Mouse (Mus musculus): ENCODE measurements at regions not wholly inside any gene's neighbourhood (a gene's known extent, or its start where the extent isn't known, plus 50 kb on each side); places are given as distances from the start of the nearest gene placed in this dataset.

GRCm38 (mm10) chr4:34336971-34337797 is 213.6 kb upstream of the Akirin2 start:
- no peaks in the 10 kb centered on the region for H3K36me3 ChIP-seq (ENCODE audit: insufficient read depth, low read length)
- H3K4me3 ChIP-seq (replicated peaks; ENCODE audit: low read length) = no peak overlapping the region
- peaks cover 9% of the 10 kb centered on the region; the same call in 1 of the 2 replicates for H3K9me3 ChIP-seq (ENCODE audit: low read length)
- H3K27me3 ChIP-seq (ENCODE audit: insufficient read depth, low read length) = no peaks in the 10 kb centered on the region
- no peak for TF ChIP-seq NANOG (IDR thresholded peaks at IDR 0.05; ENCODE audit: borderline replicate concordance, low read length)
- no peak for TF ChIP-seq POU5F1 (IDR thresholded peaks at IDR 0.05; ENCODE audit: borderline replicate concordance, low read length)
- no peak for TF ChIP-seq CTCF (conservative IDR thresholded peaks at IDR 0.05; ENCODE audit: low read length)
- H3K4me1 ChIP-seq (replicated peaks; ENCODE audit: low read depth, low read length) = peaks cover 7% of the 10 kb centered on the region

GRCm38 (mm10) chr4:34337852-34338251 is 212.9 kb upstream of the Akirin2 start:
- Histone ChIP-seq H3K4me1 (replicated peaks; ENCODE audit: low read depth, low read length) (peaks cover 7% of the 10 kb centered on the region), H3K36me3 (ENCODE audit: insufficient read depth, low read length) (no peaks in the 10 kb centered on the region), H3K4me3 (replicated peaks; ENCODE audit: low read length) (no peak overlapping the region), H3K9me3 (ENCODE audit: low read length) (peaks cover 13% of the 10 kb centered on the region; the same call in 1 of the 2 replicates), H3K27me3 (ENCODE audit: insufficient read depth, low read length) (no peaks in the 10 kb centered on the region)
- TF ChIP-seq CTCF (conservative IDR thresholded peaks at IDR 0.05; ENCODE audit: low read length) = no peak
- TF ChIP-seq NANOG (IDR thresholded peaks at IDR 0.05; ENCODE audit: borderline replicate concordance, low read length) = no peak

DNA sequence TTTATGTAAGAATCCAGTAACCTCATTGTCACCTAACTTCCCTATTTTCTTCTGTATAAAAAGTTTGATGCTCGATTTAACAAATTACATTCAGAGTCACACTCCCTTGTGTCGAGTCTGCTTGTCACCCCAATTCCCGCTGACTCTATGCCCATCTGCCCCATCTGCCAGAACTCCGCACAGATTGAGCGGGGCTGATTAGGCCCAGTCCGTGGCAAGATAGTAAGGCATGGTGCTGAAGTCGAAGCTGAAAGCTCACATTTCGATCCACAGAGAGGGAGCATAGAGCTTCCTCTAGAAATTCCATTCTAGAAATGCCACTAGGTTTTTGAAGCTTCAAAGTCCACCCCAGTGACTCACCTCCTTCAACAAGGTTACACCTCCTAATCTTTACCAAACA is 210.7 kb upstream of the Akirin2 start:
- H3K27me3 ChIP-seq (ENCODE audit: insufficient read depth, low read length) = no peaks in the 10 kb centered on the region
- no peaks in the 10 kb centered on the region for H3K36me3 ChIP-seq (ENCODE audit: insufficient read depth, low read length)
- H3K4me1 ChIP-seq (replicated peaks; ENCODE audit: low read depth, low read length) = peaks cover 7% of the 10 kb centered on the region
- TF ChIP-seq CTCF (conservative IDR thresholded peaks at IDR 0.05; ENCODE audit: low read length) (no peak), POU5F1 (IDR thresholded peaks at IDR 0.05; ENCODE audit: borderline replicate concordance, low read length) (no peak), NANOG (IDR thresholded peaks at IDR 0.05; ENCODE audit: borderline replicate concordance, low read length) (no peak)
- peaks cover 17% of the 10 kb centered on the region; the same call in 1 of the 2 replicates for H3K9me3 ChIP-seq (ENCODE audit: low read length)
- no peak overlapping the region for H3K4me3 ChIP-seq (replicated peaks; ENCODE audit: low read length)

DNA sequence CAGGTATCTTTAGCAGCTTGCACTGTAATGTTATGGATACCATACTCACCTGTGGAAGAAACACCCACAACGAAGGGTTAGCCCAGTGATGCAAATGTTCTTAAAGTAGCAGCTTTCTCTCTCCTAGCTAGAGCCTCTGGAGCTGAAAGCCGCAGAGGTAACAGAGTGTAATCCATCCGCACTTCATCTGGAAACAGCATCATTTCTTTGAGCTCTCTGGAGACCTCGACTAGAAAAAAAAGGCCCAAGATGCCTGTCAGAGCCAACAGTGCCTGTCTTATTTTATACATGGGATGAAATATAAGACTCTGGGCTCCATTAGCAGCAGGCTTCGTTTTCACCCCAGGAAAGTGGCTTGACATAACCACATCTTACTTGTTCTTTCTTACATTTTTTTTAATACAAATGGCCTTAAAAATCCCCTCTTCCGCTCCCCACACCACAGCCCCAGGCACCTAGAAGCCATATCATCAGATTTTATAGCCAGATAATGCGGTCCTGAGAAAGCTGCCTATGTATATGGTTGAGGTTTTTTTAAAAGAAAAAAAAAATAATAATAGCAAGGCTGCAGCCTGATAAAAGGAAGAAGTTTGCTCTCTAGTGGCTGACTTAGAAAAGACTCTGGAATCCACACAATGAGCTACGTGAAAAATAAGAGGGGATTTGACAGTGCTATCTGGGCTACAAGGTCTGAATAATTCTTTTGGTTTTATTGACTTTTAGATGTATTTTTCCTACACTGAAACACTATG is 179.3 kb upstream of the Akirin2 start:
- no peaks in the 10 kb centered on the region for H3K27me3 ChIP-seq (ENCODE audit: insufficient read depth, low read length)
- no peaks in the 10 kb centered on the region for H3K36me3 ChIP-seq (ENCODE audit: insufficient read depth, low read length)
- no peak overlapping the region for H3K4me3 ChIP-seq (replicated peaks; ENCODE audit: low read length)
- H3K4me1 ChIP-seq (replicated peaks; ENCODE audit: low read depth, low read length) = no peaks in the 10 kb centered on the region
- H3K9me3 ChIP-seq (ENCODE audit: low read length) = peaks cover 5% of the 10 kb centered on the region; the same call in 1 of the 2 replicates
- TF ChIP-seq POU5F1 (IDR thresholded peaks at IDR 0.05; ENCODE audit: borderline replicate concordance, low read length) (no peak), CTCF (conservative IDR thresholded peaks at IDR 0.05; ENCODE audit: low read length) (no peak), NANOG (IDR thresholded peaks at IDR 0.05; ENCODE audit: borderline replicate concordance, low read length) (no peak)

DNA sequence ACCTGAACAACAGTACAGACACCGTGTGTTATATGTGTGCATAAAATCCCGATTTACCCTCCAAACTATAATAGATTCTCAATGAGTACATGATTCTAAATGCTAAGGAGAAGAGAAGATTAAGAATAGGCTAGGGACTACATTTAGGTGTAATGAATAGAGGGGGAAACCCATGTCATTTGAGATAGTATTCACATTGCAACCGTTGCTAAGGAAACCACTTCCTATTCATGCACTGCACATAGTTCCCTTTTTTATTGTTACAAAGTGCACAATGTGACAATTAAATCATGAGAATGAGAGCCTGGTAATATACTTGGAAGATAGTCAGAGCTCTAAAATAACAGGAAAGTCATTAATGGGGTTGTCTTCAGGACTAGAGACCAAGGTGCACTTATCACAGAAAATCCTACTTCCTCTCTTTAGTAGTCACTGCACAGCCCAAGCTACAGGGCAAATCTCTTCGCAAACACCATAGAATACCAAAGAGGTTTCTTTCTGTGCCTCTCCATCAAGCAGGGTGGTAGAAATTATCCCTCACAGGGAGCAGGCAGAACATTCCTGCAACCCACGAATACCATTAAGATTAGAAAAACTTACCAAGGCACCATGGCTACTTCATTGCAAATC is 164.3 kb upstream of the Akirin2 start:
- Histone ChIP-seq H3K4me3 (replicated peaks; ENCODE audit: low read length) (no peak overlapping the region), H3K27me3 (ENCODE audit: insufficient read depth, low read length) (no peaks in the 10 kb centered on the region)

GRCm38 (mm10) chr4:34391499-34391898 is 159.2 kb upstream of the Akirin2 start:
- TF ChIP-seq NANOG (IDR thresholded peaks at IDR 0.05; ENCODE audit: borderline replicate concordance, low read length) (no peak), CTCF (conservative IDR thresholded peaks at IDR 0.05; ENCODE audit: low read length) (peak; percentile 97)
- H3K27me3 ChIP-seq (ENCODE audit: insufficient read depth, low read length) = no peaks in the 10 kb centered on the region

More for the DNA sequence above, 164.3 kb upstream of the Akirin2 start:
- no peaks in the 10 kb centered on the region for H3K9me3 ChIP-seq (ENCODE audit: low read length)
- no peaks in the 10 kb centered on the region for H3K4me1 ChIP-seq (replicated peaks; ENCODE audit: low read depth, low read length)
- no peak for TF ChIP-seq POU5F1 (IDR thresholded peaks at IDR 0.05; ENCODE audit: borderline replicate concordance, low read length)
- TF ChIP-seq NANOG (IDR thresholded peaks at IDR 0.05; ENCODE audit: borderline replicate concordance, low read length) = no peak
- TF ChIP-seq CTCF (conservative IDR thresholded peaks at IDR 0.05; ENCODE audit: low read length) = no peak
- no peaks in the 10 kb centered on the region for H3K36me3 ChIP-seq (ENCODE audit: insufficient read depth, low read length)

DNA sequence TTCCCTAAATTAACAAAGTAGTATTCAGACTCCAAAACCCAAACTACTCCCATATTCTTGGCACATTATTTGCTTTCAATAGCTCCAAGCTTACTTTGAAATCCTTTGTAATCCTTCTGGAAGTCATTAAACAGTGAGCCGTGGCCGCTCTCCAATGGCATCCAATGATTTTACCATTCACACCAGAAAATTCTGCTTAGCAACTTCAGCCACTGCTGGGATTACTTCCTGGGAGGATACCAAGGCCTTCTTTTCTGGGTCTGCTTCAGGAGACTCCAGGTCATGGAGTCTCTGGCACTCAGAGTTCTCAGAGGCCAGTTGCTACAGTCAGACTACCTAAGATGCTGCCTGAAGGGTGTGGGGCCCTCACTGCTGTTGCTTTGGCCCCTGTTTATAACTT is 147.7 kb upstream of the Akirin2 start:
- no peaks in the 10 kb centered on the region for H3K36me3 ChIP-seq (ENCODE audit: insufficient read depth, low read length)
- no peak overlapping the region for H3K4me3 ChIP-seq (replicated peaks; ENCODE audit: low read length)
- no peaks in the 10 kb centered on the region for H3K27me3 ChIP-seq (ENCODE audit: insufficient read depth, low read length)
- no peaks in the 10 kb centered on the region for H3K4me1 ChIP-seq (replicated peaks; ENCODE audit: low read depth, low read length)
- no peaks in the 10 kb centered on the region for H3K9me3 ChIP-seq (ENCODE audit: low read length)
- no peak for TF ChIP-seq POU5F1 (IDR thresholded peaks at IDR 0.05; ENCODE audit: borderline replicate concordance, low read length)
- no peak for TF ChIP-seq CTCF (conservative IDR thresholded peaks at IDR 0.05; ENCODE audit: low read length)
- TF ChIP-seq NANOG (IDR thresholded peaks at IDR 0.05; ENCODE audit: borderline replicate concordance, low read length) = no peak

More at GRCm38 (mm10) chr4:34391499-34391898, 159.2 kb upstream of the Akirin2 start:
- no peaks in the 10 kb centered on the region for H3K9me3 ChIP-seq (ENCODE audit: low read length)
- no peaks in the 10 kb centered on the region for H3K36me3 ChIP-seq (ENCODE audit: insufficient read depth, low read length)
- no peak overlapping the region for H3K4me3 ChIP-seq (replicated peaks; ENCODE audit: low read length)
- H3K4me1 ChIP-seq (replicated peaks; ENCODE audit: low read depth, low read length) = no peaks in the 10 kb centered on the region

GRCm38 (mm10) chr4:34407181-34407580 is 143.6 kb upstream of the Akirin2 start:
- TF ChIP-seq CTCF (conservative IDR thresholded peaks at IDR 0.05; ENCODE audit: low read length) (no peak), NANOG (IDR thresholded peaks at IDR 0.05; ENCODE audit: borderline replicate concordance, low read length) (no peak), POU5F1 (IDR thresholded peaks at IDR 0.05; ENCODE audit: borderline replicate concordance, low read length) (no peak)
- Histone ChIP-seq H3K4me1 (replicated peaks; ENCODE audit: low read depth, low read length) (no peaks in the 10 kb centered on the region; the same call in 1 of the 2 replicates), H3K27me3 (ENCODE audit: insufficient read depth, low read length) (no peaks in the 10 kb centered on the region), H3K4me3 (replicated peaks; ENCODE audit: low read length) (no peak overlapping the region), H3K9me3 (ENCODE audit: low read length) (no peaks in the 10 kb centered on the region), H3K36me3 (ENCODE audit: insufficient read depth, low read length) (no peaks in the 10 kb centered on the region)
